Mouse (Mus musculus) embryonic facial prominence, embryonic 10.5 days (tissue): ENCODE measurements around the gene Ifngr1. TPM values are rescaled to one million over a fixed set of nuclear protein-coding genes. Genes with fewer than 3 reads are reported as not detected.

Experiments used
- DNase-seq: peaks from one replicate; pipeline ENCODE4 v3.0.0-alpha.2; 2017; ENCODE audit warnings: low spot score
- H3K27ac ChIP-seq: fragments of 300-500 bp; sonication (generic); replicated peaks from 2 replicates; pipeline ENCODE4 v1.5.1; 2016; ENCODE audit warnings: mild to moderate bottlenecking
- H3K27me3 ChIP-seq: fragments of 300-500 bp; sonication (generic); replicated peaks from 2 replicates; pipeline ENCODE4 v1.6.1; 2016; ENCODE audit warnings: low read depth, mild to moderate bottlenecking; ENCODE audit not compliant: poor library complexity, severe bottlenecking
- H3K36me3 ChIP-seq: fragments of 300-500 bp; sonication (generic); replicated peaks from 2 replicates; pipeline ENCODE4 v1.6.1; 2016; ENCODE audit warnings: mild to moderate bottlenecking, moderate library complexity
- H3K4me1 ChIP-seq: fragments of 300-500 bp; sonication (generic); 2 replicates; pipeline ENCODE4 v1.6.1; 2016
- H3K4me3 ChIP-seq: fragments of 300-500 bp; sonication (generic); 2 replicates; pipeline ENCODE4 v1.5.1; 2016; ENCODE audit warnings: mild to moderate bottlenecking, moderate library complexity
- H3K9me3 ChIP-seq: fragments of 300-500 bp; sonication (generic); 2 replicates; pipeline ENCODE4 v1.6.1; 2016; ENCODE audit warnings: mild to moderate bottlenecking
- WGBS: fragments of 180-500 bp; shearing (Covaris S2); methylation state at CpG from one replicate; pipeline ENCODE4 v1.1.7; 2016; 5-methylcytosine and 5-hydroxymethylcytosine counted together
- polyA plus RNA-seq: library from polyadenylated mRNA; unstranded; fragments of >200 nt; fragmentation: Nextera tagmentation; extraction: Ambion mirVana; gene quantifications from 2 replicates; pipeline ENCODE4 v1.2.1, GENCODE M21; 2016

Gene Ifngr1
- polyA plus RNA-seq, 1 experiment from 2014 or later: 29.6 TPM

GRCm38 (mm10) chr10:19577571-19577970 is 14.2 kb upstream of the Ifngr1 start:
- H3K27ac ChIP-seq: no peak overlapping the region
- H3K4me1 ChIP-seq: no peaks in the 10 kb centered on the region
- no peaks in the 10 kb centered on the region for H3K27me3 ChIP-seq
- DNase-seq: no peak
- no peaks in the 10 kb centered on the region for H3K9me3 ChIP-seq
- WGBS: 93% methylated on average over 3 of the region's 3 CpGs
- no peak overlapping the region for H3K4me3 ChIP-seq
- H3K36me3 ChIP-seq: no peaks in the 10 kb centered on the region

- Histone ChIP-seq H3K36me3 (no peaks in the 10 kb centered on the region), H3K4me1 (no peaks in the 10 kb centered on the region), H3K4me3 (no peak overlapping the region), H3K9me3 (no peaks in the 10 kb centered on the region), H3K27ac (no peak overlapping the region), H3K27me3 (no peaks in the 10 kb centered on the region)
- WGBS: 86% methylated on average over 6 of the region's 6 CpGs
- DNase-seq: no peak
These were observed 13.7 kb upstream of the Ifngr1 start for GRCm38 (mm10) chr10:19578001-19578400.

GRCm38 (mm10) chr10:19578409-19578986 is 13.3 kb upstream of the Ifngr1 start:
- Histone ChIP-seq H3K9me3 (no peaks in the 10 kb centered on the region), H3K27me3 (no peaks in the 10 kb centered on the region), H3K4me3 (no peak overlapping the region), H3K36me3 (no peaks in the 10 kb centered on the region), H3K27ac (no peak overlapping the region), H3K4me1 (no peaks in the 10 kb centered on the region)
- 83% methylated on average over 9 of the region's 9 CpGs for WGBS
- no peak for DNase-seq

- H3K27ac ChIP-seq: no peak overlapping the region
- H3K4me3 ChIP-seq: no peak overlapping the region
- H3K9me3 ChIP-seq: no peaks in the 10 kb centered on the region
- no peaks in the 10 kb centered on the region for H3K36me3 ChIP-seq
- H3K27me3 ChIP-seq: no peaks in the 10 kb centered on the region
- peaks cover 6% of the 10 kb centered on the region for H3K4me1 ChIP-seq
- WGBS: 73% methylated on average over 3 of the region's 3 CpGs
- DNase-seq: no peak
These were observed 11.1 kb upstream of the Ifngr1 start for GRCm38 (mm10) chr10:19580660-19581059.

GRCm38 (mm10) chr10:19581844-19582582 is 9.7 kb upstream of the Ifngr1 start:
- no peaks in the 10 kb centered on the region for H3K9me3 ChIP-seq
- no peak for DNase-seq
- 82% methylated on average over 9 of the region's 9 CpGs for WGBS

GRCm38 (mm10) chr10:19582806-19583430 is 8.8 kb upstream of the Ifngr1 start:
- DNase-seq: no peak
- Histone ChIP-seq H3K4me1 (peaks cover 6% of the 10 kb centered on the region), H3K4me3 (no peak overlapping the region), H3K27me3 (no peaks in the 10 kb centered on the region), H3K27ac (no peak overlapping the region), H3K36me3 (no peaks in the 10 kb centered on the region), H3K9me3 (no peaks in the 10 kb centered on the region)
- 83% methylated on average over 7 of the region's 7 CpGs for WGBS

More at GRCm38 (mm10) chr10:19581844-19582582, 9.7 kb upstream of the Ifngr1 start:
- Histone ChIP-seq H3K36me3 (no peaks in the 10 kb centered on the region), H3K4me3 (no peak overlapping the region), H3K27ac (no peak overlapping the region), H3K27me3 (no peaks in the 10 kb centered on the region), H3K4me1 (peaks cover 6% of the 10 kb centered on the region)

- no peaks in the 10 kb centered on the region for H3K36me3 ChIP-seq
- H3K4me3 ChIP-seq: no peak overlapping the region
- no peak for DNase-seq
- peaks cover 6% of the 10 kb centered on the region for H3K4me1 ChIP-seq
- no peak overlapping the region; the same call in 1 of the 2 replicates for H3K27ac ChIP-seq
- H3K27me3 ChIP-seq: no peaks in the 10 kb centered on the region
- H3K9me3 ChIP-seq: no peaks in the 10 kb centered on the region
- 65% methylated on average over 2 of the region's 2 CpGs for WGBS
These were observed 7.7 kb upstream of the Ifngr1 start for GRCm38 (mm10) chr10:19584064-19584463.

GRCm38 (mm10) chr10:19584846-19585245 is 6.9 kb upstream of the Ifngr1 start:
- WGBS: 89% methylated on average over 1 of the region's 1 CpGs
- DNase-seq: no peak
- Histone ChIP-seq H3K4me1 (peaks cover 6% of the 10 kb centered on the region), H3K4me3 (no peak overlapping the region), H3K36me3 (no peaks in the 10 kb centered on the region), H3K27ac (no peak overlapping the region), H3K27me3 (peaks cover 3% of the 10 kb centered on the region; the same call in 1 of the 2 replicates), H3K9me3 (no peaks in the 10 kb centered on the region)

- H3K27ac ChIP-seq: no peak overlapping the region
- H3K4me3 ChIP-seq: no peak overlapping the region
- 90% methylated on average over 5 of the region's 5 CpGs for WGBS
- peaks cover 13% of the 10 kb centered on the region; the same call in 1 of the 2 replicates for H3K27me3 ChIP-seq
- no peak for DNase-seq
- H3K9me3 ChIP-seq: no peaks in the 10 kb centered on the region
- peaks cover 6% of the 10 kb centered on the region for H3K4me1 ChIP-seq
- no peaks in the 10 kb centered on the region for H3K36me3 ChIP-seq
These were observed 5.9 kb upstream of the Ifngr1 start for GRCm38 (mm10) chr10:19585860-19586259.

GRCm38 (mm10) chr10:19587281-19587680 is 4.5 kb upstream of the Ifngr1 start:
- no peaks in the 10 kb centered on the region for H3K9me3 ChIP-seq
- peaks cover 13% of the 10 kb centered on the region; the same call in 1 of the 2 replicates for H3K27me3 ChIP-seq
- no peak overlapping the region for H3K4me3 ChIP-seq
- peaks cover 6% of the 10 kb centered on the region for H3K4me1 ChIP-seq
- H3K27ac ChIP-seq: no peak overlapping the region
- 81% methylated on average over 3 of the region's 3 CpGs for WGBS
- no peaks in the 10 kb centered on the region for H3K36me3 ChIP-seq
- no peak for DNase-seq

- peaks cover 15% of the 10 kb centered on the region for H3K4me1 ChIP-seq
- no peak for DNase-seq
- H3K27me3 ChIP-seq: peaks cover 13% of the 10 kb centered on the region; the same call in 1 of the 2 replicates
- no peak overlapping the region for H3K4me3 ChIP-seq
- 91% methylated on average over 12 of the region's 12 CpGs for WGBS
- H3K27ac ChIP-seq: no peak overlapping the region
- no peaks in the 10 kb centered on the region for H3K9me3 ChIP-seq
- no peaks in the 10 kb centered on the region for H3K36me3 ChIP-seq
These were observed 2.1 kb upstream of the Ifngr1 start for GRCm38 (mm10) chr10:19589626-19590025.

GRCm38 (mm10) chr10:19591286-19591640 is 486 bp upstream of the Ifngr1 start:
- Histone ChIP-seq H3K27ac (no peak overlapping the region), H3K27me3 (peaks cover 13% of the 10 kb centered on the region; the same call in 1 of the 2 replicates), H3K36me3 (no peaks in the 10 kb centered on the region), H3K4me1 (peaks cover 15% of the 10 kb centered on the region; the same call in 1 of the 2 replicates), H3K4me3 (peak overlapping the region; percentile 76), H3K9me3 (no peaks in the 10 kb centered on the region)
- WGBS: 30% methylated on average over 6 of the region's 6 CpGs
- no peak for DNase-seq
